Mouse (Mus musculus) G1E (cell line): ENCODE measurements around the gene Hoxa7.

ENCODE experiments used
- CTCF ChIP-seq: IDR thresholded peaks from 2 replicates; pipeline ENCODE4 v1.5.1; 2012; ENCODE audit warnings: low read depth, low read length, inconsistent platforms, mixed read lengths
- GATA1 ChIP-seq: IDR thresholded peaks from 2 replicates; pipeline ENCODE4 v1.6.1; 2012; ENCODE audit warnings: borderline replicate concordance, low read length, inconsistent platforms, mixed read lengths
- GATA2 ChIP-seq: IDR thresholded peaks from 2 replicates; pipeline ENCODE4 v1.6.1; 2012; ENCODE audit warnings: low read depth, low read length, inconsistent platforms, borderline replicate concordance
- POLR2AphosphoS5 ChIP-seq: IDR thresholded peaks from 2 replicates; pipeline ENCODE4 v1.6.1; 2012; ENCODE audit warnings: low read depth, low read length, inconsistent platforms; ENCODE audit not compliant: insufficient replicate concordance
- TAL1 ChIP-seq: conservative IDR thresholded peaks from 2 replicates; pipeline ENCODE4 v1.6.1; 2012; ENCODE audit warnings: low read depth, low read length, inconsistent platforms, mixed read lengths

DNA sequence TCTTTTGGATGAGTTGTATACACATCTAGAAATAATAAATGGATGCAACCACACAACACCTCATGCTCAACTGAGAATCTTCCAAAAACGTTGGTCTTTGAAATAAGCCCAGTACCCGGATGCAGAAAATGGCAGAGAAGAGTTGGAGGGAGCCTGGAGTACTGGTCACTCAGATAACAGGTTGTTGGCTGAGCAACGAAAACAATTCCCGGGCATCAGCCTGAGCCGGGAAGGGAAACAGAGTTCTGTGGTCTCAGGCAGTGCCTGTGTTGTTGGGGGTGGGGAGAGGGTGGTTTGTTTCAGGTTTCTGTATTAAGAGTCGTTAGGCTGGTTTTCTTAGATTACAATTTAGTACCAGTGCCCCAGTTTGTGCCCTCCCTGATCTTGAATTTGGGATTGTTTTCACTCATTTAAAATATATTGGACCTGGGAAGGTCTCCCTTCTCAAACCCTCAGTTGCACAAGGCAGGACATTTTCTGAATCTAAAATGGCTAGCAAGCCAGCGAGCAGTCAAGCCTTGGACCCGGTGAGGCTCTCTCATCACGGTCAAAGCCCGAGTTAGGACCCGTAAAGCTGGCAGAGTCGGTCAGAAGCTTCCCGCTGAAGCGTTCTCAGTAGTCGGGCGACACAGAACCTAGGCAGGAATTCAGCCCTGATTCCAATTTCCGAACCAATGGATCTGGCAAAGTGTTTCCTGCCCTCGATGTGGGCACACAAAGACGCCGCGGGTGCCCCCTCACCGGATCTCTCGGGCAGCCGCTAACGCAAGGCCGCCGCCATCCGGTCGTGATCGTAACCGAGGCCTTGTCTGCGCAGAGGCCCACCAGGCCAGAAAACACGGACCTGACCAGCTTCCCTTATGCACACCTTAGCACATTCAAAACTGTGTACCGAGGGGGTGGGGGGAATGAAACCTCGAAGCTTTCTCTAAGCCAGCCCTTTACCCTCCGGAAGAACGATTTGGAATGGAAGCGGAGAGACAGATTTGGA is 7.1 kb upstream of the Hoxa7 start:
- TF ChIP-seq CTCF (no peak), TAL1 (no peak), GATA1 (no peak), POLR2AphosphoS5 (no peak), GATA2 (no peak)
